Mouse (Mus musculus): ENCODE results near the gene Galm. TPM values are rescaled to one million over a fixed set of nuclear protein-coding genes. Genes with fewer than 3 reads are reported as not detected.

Galm gene
- total RNA-seq, 1 experiment from 2014 or later: 3.1 TPM

DNA sequence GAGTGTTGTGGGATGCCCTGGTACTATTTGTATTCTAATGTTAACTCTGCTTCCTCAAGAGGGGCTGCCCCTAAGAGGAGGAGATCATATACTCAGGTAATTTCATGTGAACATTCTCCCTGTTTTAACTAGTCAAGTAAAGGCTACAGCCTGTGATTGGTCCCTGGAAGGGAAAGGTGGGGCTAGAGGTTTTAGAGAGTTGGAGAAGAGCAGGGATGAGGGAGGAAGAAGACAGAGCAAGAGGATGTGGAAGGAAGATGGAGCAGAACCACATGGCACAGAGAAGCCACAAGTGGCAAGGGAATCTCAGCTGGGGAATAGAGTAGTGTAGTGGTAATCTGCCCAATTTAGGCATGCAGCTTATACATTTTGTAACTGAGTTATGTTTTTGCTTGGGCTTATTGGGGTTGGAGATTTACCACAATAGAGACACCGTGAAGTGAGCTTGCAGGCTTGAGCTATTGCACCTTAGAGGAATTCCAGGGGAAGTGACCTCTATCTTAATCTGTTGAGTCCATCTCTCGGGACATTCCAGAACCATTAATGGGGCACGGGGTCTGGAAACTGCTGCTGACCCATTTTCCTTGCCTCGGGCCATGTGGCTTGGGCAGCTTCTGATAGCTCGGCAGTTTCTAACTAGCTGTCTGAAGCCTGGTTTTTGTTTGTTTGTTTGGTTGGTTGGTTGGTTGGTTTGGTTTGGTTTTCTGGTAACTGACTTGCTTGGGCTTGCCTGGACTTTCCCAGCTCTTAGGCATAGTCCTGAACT, 2.1 kb upstream of the Galm start:
- ATAC-seq (replicated peaks; ENCODE audit: low read depth, poor library complexity, severe bottlenecking): no peak

DNA sequence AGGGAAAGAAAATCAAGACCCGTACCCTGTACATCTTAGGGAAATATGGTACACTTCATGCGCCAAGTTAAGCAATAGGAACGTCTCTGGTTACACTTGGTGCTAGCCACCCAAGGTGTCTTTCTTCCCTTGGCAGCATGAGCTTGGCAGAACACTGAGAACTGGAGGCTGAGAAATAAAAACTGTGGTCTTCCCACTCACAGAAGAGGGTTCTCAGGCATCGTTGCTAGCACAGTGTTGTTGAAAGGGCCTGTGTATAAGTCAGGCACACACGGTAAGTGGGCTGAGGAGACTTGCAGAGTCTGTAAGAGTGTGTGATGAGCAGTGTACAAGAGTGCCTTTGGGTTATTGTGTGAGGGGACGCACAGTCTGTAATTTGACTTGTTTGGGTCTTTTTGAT, 1.1 kb upstream of the Galm start:
- no peak for ATAC-seq (replicated peaks; ENCODE audit: low read depth, poor library complexity, severe bottlenecking)

DNA sequence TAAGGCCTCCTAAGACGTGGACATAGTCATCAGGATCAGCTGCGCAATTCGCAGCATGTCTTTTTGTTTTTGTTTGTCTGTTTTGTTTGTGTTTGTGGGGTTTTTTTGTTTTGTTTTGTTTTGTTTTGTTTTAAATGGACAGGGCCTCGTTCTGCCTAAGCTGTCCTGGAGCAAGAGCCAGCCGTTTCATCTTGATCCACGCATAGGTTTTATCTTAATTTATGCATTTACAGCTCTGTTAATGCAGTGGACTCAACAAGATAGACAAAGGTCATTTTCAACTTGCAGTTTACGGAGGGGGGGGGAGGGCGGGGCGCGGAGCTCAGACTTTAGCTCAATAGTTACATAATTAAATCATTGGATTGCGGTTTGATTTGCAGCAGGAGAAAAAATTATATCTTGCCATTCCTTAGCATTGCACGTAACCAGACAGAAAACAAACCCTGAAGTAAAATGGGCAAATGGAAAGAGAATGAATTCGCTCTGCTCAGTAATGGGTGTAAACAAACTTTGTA, 1.3 kb downstream of the Galm start:
- no peak for ATAC-seq (replicated peaks; ENCODE audit: low read depth, poor library complexity, severe bottlenecking)

DNA sequence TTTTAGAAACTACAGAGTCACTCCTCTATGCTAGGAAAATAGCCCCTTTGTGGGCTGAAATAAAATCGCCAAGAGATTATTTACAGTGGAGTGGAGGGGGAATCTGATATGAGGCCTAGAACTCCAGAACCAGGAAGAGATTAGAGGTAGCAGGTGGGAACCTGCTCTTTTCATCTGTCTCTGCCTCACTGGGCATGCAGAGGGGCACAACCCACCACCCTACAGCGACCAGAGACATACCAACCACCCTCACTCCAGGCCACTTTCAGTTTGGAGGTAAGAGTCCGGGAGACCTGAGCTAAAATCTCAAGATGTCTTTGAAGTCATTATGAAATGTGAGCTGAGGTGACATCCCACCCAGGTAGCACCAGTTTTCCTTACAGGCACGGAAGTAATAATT, 2.1 kb downstream of the Galm start:
- ATAC-seq (replicated peaks; ENCODE audit: low read depth, poor library complexity, severe bottlenecking): no peak

DNA sequence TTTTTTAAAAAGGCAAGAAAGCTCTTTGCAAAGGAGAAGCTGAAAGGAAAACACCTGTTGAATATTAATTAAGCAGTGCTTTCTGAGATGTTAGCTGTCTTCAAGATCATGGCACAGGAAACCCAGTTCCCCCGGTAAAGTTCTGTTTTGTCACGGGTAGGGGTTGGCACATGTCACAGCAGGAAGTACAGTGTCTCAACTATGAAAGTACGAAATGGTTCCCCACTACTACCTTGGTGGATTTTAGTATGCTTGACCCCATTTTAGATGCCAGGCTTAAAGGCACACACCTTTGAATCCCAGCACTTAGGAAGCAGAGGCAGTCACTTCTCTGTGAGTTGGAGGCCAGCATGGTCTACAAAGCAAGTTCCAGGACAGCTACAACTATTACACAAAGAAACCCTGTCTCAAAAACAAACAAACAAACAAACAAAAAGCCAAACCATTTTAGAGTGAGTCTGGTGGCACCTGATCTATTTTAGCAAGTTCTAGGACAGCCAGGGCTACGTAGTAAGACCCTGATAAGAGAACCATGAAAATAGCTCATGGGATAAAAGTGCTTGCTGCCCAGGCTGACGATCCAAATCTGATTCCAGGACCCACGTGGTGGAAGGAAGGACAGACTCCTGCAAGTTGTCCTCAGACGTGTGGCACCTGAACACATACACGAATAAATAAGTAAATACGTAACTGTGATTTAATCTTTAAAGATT, 3.6 kb downstream of the Galm start:
- ATAC-seq (replicated peaks; ENCODE audit: low read depth, poor library complexity, severe bottlenecking): no peak

DNA sequence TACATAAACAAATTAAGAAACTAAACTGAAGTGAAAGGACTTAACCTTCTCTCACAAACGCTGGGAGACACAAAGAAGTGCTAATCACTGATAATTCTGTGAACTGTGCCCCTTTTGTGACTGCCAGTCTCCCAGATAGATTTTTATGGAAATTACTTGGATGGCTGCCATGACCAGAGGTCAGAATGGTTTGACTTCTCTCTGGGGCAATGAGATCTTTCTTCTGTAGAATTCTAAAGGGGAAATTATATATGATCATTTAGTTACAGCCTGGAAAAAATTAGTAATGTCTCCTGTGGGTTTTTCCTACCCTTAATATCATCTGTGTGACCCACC, 4.1 kb downstream of the Galm start:
- ATAC-seq (replicated peaks; ENCODE audit: low read depth, poor library complexity, severe bottlenecking): no peak

DNA sequence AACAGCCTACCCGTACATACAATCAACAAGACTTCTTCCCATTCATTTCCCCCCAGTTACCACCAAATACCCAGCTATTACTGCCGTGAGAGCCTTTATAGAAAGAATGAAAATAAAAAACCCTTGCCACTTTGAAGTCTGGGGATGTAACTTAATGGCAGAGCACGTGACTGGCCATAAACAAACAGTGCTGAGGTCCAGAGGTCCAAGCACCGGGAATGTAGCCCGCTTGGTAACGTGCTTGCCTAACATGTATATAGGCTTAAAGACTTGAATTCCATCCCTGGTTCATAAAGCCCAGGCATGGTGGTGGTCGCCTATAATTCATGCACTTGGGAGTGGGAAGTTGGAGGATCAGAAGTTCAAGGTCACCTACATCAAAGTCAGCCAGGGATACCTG, 4.6 kb downstream of the Galm start:
- no peak for ATAC-seq (replicated peaks; ENCODE audit: low read depth, poor library complexity, severe bottlenecking)

DNA sequence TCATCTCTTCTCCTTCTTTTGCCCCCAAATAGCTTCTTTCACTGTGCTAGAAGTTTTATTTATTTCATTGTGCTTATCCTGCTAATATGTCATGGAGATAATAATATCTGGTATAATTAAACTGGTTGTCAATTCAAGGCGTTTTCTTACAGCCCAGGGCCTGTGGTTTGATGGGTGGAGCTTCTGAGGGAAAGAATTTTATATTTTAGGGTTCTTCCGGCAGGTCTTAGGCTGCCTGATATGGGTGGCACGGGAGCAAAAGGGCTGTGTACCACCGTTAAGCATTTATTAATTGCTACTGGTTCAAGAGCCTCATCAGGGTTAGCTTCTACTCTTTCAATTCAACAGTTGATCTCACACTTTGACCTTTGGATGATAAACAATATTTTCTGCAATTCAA, 5.2 kb downstream of the Galm start:
- ATAC-seq (replicated peaks; ENCODE audit: low read depth, poor library complexity, severe bottlenecking): no peak

DNA sequence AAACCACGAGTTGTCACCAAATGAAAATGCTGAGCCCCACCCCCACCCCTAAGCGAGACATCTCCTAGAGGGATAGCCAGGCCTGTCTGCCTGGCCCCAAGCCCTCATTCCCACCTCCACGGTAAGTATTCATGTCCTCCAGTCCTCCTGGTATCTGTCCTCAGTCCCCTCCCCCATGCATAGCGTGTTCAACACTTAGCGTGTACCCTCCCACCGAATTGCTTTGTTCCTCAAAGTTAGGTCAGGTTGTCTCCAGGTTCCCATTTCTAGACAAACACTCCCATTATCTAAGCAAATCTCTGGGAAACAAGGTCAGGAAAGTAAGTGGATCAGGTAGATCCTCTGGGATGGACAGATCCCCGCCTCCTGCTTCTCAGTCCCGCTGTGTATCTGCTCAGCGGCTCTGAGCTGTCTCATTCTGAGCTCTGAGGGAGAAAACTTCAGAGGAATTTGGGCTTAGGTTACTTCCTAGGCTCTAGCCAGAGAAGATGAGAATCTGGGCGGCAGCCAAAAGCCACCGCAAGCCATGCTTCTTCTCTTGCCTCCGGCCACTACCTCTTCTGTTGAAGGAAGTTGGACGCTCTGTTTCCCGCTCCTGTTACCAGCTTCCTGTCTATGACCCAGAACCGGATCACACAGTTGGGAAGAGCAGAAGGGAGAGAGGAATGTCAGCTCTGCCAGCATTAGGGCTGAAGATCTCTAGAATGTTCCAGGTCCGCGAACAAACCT, 11.3 kb downstream of the Galm start:
- peak; percentile 71 for ATAC-seq (replicated peaks; ENCODE audit: low read depth, poor library complexity, severe bottlenecking)

DNA sequence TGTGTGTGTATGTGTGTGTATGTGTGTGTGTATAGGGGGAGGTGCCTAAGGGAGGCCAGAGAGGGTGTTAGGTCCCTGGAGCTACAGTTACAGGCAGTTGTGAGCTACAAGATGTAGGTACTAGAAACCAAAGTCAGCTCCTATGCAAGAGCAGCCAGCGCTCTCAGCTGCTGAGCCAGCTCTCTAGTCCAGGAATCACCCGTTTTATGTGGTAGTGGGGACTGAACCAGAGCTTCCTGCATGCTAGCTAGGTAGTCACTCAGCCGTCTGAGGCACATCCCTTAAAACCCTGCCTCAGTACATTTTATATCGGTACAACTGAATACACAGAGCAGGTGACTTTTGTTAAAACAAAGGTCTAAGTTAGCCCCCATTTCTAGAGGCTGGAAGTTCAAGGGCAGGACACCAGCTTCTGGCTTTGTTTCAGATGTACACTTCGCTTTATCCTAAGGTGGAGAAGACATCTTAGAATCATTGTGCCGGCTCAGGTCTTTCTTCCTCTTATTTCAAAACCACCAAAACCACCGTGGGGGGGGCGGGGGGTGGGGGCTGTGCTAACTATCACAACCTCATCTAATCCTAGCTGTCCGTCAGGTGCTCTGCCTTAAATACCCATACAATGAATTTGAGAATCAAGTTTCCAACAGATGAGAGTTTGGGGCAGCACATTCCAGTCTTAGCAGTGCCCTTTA, 12.6 kb downstream of the Galm start:
- peak; percentile 59 for ATAC-seq (replicated peaks; ENCODE audit: low read depth, poor library complexity, severe bottlenecking)

DNA sequence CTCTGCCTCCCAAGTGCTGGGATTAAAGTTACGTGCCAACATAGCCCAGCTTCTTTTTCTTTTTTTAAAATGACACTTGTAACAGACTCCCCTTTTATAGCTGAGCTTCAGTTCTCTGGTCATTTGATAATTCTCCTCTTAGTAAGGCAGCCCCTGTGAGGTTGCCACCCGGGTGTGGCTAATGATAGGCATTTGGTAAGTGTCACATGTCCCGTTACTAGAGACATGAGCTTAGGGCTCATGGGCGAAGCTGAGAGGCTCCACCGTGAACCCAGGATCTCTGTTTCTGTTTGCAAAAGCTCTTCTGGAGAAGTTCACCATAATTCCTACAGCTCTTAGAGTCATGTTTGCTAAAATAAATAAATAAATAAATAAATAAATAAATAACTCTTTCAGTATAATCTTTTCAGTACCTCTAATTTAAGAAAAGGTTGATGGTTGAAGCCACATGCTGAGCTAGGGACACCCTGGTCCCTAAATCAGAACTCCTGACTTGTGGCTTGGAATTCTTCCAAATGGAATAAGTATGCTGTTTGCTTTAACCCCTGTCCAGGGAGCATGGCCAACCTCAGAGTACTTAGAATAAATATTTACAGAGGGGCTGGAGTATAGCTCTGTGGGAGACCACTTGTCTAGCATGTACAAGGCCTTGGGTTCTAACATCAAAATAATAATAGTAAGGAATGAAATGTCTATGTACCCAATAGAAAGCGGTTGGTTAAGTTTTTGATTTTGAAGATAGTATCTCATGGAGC, 16.4 kb downstream of the Galm start:
- ATAC-seq (replicated peaks; ENCODE audit: low read depth, poor library complexity, severe bottlenecking): no peak

DNA sequence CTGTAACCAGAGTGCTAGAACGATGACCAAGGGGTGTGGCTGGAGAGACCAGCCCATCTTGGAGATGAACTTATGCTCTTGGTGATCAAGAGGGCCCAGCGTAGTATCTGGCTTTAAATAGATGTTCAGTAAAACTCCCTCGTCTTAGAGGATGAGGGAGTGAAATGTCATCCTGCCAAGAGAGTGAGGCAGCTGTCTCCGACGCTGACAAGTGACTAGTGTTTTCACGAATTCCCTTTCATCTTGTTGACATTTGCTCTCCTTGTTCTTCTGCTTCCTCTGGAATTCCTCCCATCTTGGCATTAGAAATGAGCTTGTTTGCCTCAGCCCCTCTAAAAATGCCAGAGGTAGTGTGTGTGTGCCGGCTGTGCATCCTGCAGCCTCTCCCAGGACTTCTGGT, 17.9 kb downstream of the Galm start:
- ATAC-seq (replicated peaks; ENCODE audit: low read depth, poor library complexity, severe bottlenecking): no peak

DNA sequence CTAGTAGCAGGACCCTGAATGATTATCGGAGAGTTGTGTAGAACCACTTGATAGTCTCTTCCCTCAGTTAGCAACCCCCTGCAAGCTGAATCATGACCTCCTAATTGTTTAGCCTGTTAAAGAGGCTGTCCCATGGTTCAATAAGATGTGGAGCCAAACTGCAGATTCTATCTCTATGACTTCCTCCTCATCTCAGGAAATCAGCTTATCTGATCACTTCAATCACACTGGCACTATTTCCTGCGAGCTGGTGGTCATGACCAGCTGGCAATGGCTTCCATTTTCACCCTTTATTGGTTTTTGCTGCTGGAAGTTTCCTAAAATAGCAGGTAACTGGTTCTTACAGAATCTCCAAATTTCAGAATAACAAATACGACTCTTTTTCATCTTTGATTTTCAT, 18.5 kb downstream of the Galm start:
- ATAC-seq (replicated peaks; ENCODE audit: low read depth, poor library complexity, severe bottlenecking): 0 out of 2 replicates have a peak, but pooled peaks have one; percentile 29

DNA sequence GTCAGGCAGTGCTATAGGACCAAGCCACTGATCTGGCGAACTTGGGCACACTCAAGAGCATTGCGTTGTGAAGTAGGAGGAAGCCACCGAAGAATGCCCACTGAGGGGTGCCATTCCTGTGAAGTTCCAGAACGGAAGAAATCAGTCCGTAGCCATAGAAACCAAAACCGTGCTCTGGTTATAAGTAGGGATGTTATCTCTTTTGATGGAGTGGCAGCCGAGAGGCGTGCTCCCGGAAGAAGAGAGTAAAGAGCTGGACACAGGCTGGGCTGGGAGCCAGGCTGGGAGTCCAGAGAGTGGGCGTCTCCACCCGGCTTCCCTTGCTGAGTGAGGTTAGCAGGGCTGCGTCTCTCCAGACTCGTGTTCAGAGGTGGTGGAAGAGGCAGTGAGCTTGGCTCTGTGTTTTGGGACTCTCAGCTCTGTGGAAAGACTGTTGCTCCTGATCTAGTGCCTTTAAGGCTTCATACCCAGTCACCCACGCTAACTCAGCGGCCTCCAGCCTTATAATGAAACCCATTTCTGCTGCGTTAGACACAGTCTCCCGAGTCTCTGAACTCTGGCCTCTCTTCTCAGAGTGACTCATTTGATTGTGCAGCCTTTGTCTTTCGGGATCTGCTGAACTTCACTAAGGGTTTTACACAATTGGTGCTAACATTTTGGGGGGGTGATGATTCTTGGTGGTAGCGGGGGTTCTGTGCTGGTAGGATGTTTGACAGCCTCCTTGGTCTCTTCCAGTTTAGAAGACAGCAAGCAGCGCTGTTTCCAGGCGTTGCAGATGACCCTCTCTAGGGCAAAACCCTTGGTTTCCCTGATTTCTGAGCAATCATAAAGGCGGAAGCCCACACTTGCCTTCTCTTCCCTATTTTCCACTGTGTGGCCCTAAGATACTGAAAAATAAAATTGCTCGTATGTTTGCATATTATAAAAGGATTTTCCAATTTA, 21.1 kb downstream of the Galm start:
- no peak for ATAC-seq (replicated peaks; ENCODE audit: low read depth, poor library complexity, severe bottlenecking)

DNA sequence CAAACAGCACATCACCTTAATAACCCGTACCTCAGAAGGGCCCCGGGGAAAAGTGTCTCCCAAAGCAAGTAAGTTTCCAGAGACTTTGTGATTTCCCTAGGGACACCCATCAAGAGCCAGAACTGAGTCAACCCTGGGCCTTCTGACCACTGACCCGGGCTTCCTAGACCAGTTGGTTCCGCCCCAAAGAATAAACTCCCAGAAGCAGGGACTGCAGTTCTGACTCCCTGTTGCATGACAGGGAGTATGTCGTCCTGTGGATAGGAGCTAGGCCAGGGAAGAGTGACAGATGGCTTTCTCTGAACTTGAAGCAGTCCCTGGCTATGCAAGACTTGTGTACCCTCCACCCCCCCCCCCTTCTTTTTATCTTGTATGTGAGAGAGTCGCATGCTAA, 21.7 kb downstream of the Galm start:
- ATAC-seq (replicated peaks; ENCODE audit: low read depth, poor library complexity, severe bottlenecking): no peak

DNA sequence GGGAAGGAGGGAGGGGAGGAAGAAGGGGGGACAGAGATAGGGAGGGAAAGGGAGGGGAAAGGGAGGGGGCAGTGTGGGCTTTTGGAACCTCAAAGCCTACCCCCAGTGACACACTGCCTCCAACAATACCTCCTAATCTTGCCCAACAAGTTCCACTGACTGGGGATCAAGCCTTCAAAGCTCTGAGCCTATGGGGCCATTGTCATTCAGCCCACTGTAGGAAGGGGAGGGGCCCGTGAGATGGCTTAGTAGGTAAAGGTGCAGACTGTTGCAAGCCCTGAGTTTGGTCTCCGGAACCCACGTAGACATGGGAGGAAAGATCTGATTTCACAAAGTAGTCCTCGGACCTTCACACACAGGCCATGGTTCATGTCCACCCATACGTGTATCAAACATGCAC, 24.1 kb downstream of the Galm start:
- ATAC-seq (replicated peaks; ENCODE audit: low read depth, poor library complexity, severe bottlenecking): no peak

DNA sequence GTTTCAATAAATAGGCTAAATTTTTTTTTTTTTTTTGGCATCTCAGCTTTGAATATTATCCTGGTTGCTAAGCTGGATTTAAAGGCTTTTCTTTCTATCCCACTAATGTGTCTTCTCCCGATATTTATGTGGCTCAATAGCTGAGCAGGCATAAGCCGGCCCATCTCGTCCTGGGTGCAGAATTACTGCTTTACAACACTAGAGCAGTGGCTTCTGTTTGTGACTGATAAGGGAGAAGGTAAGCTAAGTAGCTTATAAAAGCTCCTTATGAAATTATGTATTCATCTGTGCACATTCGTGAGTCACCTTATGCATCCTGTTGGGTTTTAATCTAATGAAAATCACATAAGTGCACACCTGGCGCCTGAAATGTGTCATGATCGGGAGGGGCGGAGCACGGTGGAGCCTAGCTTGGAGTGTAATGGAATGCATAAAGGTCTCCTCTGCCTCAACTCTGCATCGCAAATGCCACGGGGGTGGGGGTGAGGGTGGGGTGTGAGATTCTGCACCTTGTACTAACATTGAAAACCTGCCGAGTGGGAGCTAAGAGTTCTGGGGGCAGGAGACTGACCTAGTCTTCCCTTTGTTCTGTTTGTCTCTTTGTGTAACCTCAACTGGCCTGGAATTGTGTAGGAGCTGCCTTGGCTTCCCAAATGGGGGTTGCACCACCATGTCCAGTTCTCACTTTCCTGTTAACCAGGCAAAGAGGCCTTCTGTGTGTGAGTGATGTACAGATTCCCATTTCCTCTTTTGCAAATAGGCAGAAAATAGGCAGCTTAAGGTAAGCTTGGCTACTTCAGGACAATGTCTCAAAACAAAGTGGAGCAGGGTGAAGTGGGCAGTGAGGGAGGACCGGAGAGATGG, 25.7 kb downstream of the Galm start:
- peak; percentile 32; the same call in 1 of the 2 replicates for ATAC-seq (replicated peaks; ENCODE audit: low read depth, poor library complexity, severe bottlenecking)

DNA sequence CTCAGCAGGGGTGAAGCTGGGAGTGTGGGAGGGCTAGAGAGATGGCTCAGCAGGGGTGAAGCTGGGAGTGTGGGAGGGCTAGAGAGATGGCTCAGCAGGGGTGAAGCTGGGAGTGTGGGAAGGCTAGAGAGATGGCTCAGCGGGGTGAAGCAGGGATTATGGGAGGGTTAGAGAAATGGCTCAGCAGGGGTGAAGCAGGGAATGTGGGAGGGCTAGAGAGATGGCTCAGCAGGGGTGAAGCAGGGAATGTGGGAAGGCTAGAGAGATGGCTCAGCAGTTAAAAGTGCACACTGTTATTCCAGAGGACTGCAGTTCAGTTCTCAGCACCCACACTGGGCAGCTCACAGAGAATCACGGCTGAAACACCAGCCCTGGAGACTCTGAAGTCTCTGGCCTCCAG, 26.4 kb downstream of the Galm start:
- no peak for ATAC-seq (replicated peaks; ENCODE audit: low read depth, poor library complexity, severe bottlenecking)
